Mouse (Mus musculus) v-Abl transformed pro-B cells (cell line): ENCODE measurements around the gene B430305J03Rik.

Experiments used
- in situ Hi-C, 2 experiments: fragments of 400-800 bp; cut with MboI; formaldehyde crosslinking; loops; one replicate each; pipeline ENCODE4 v1.15.1; 2025; ENCODE audit not compliant: unreplicated experiment in 2 of 2

The B430305J03Rik gene

GRCm38 (mm10) chr3:61365779-61366373 lies at the start of gene B430305J03Rik:
B430305J03Rik (minus strand) TSS chr3:61365951.
- in situ Hi-C loops = no loop called here

GRCm38 (mm10) chr3:61409683-61410082 lies 43.9 kb upstream of the B430305J03Rik start:
- in situ Hi-C loops = no loop called here

- in situ Hi-C loops = no loop called here
These were observed 41.2 kb upstream of the B430305J03Rik start for GRCm38 (mm10) chr3:61406921-61407320.

- in situ Hi-C loops = no loop called here
These were observed 35.2 kb upstream of the B430305J03Rik start for GRCm38 (mm10) chr3:61400823-61401387.

GRCm38 (mm10) chr3:61396728-61397127 lies 31.0 kb upstream of the B430305J03Rik start:
- in situ Hi-C loops = no loop called here

GRCm38 (mm10) chr3:61395382-61395781 lies 29.6 kb upstream of the B430305J03Rik start:
- in situ Hi-C loops = no loop called here

- in situ Hi-C loops = no loop called here
These were observed 27.8 kb upstream of the B430305J03Rik start for GRCm38 (mm10) chr3:61393520-61393919.

- in situ Hi-C loops = no loop called here
These were observed 27.1 kb upstream of the B430305J03Rik start for GRCm38 (mm10) chr3:61392881-61393280.

GRCm38 (mm10) chr3:61391564-61391963 lies 25.8 kb upstream of the B430305J03Rik start:
- in situ Hi-C loops = no loop called here

GRCm38 (mm10) chr3:61386368-61386767 lies 20.6 kb upstream of the B430305J03Rik start:
- in situ Hi-C loops = no loop called here

- in situ Hi-C loops = no loop called here
These were observed 10.2 kb upstream of the B430305J03Rik start for GRCm38 (mm10) chr3:61376001-61376400.

- in situ Hi-C loops = no loop called here
These were observed 2.7 kb upstream of the B430305J03Rik start for GRCm38 (mm10) chr3:61368446-61368845.

- in situ Hi-C loops = no loop called here
These were observed 573 bp downstream of the B430305J03Rik start for GRCm38 (mm10) chr3:61364978-61365778.

GRCm38 (mm10) chr3:61364661-61364977 lies 1.1 kb downstream of the B430305J03Rik start:
- in situ Hi-C loops = no loop called here

- in situ Hi-C loops = no loop called here
These were observed 1.6 kb downstream of the B430305J03Rik start for GRCm38 (mm10) chr3:61363989-61364660.

GRCm38 (mm10) chr3:61363161-61363988 lies 2.4 kb downstream of the B430305J03Rik start:
- in situ Hi-C loops = no loop called here

GRCm38 (mm10) chr3:61362821-61363160 lies 3.0 kb downstream of the B430305J03Rik start:
- in situ Hi-C loops = no loop called here

GRCm38 (mm10) chr3:61361338-61361737 lies 4.4 kb downstream of the B430305J03Rik start, which contains the start of gene Rap2b:
Rap2b (plus strand) TSS chr3:61361638.
- in situ Hi-C loops = no loop called here

GRCm38 (mm10) chr3:61358756-61359293 lies 6.9 kb downstream of the B430305J03Rik start:
- in situ Hi-C loops = no loop called here

GRCm38 (mm10) chr3:61358107-61358506 lies 7.6 kb downstream of the B430305J03Rik start:
- in situ Hi-C loops = no loop called here
